Mouse (Mus musculus): Measurements from ENCODE around the gene Tspan32.

Tspan32 gene

DNA sequence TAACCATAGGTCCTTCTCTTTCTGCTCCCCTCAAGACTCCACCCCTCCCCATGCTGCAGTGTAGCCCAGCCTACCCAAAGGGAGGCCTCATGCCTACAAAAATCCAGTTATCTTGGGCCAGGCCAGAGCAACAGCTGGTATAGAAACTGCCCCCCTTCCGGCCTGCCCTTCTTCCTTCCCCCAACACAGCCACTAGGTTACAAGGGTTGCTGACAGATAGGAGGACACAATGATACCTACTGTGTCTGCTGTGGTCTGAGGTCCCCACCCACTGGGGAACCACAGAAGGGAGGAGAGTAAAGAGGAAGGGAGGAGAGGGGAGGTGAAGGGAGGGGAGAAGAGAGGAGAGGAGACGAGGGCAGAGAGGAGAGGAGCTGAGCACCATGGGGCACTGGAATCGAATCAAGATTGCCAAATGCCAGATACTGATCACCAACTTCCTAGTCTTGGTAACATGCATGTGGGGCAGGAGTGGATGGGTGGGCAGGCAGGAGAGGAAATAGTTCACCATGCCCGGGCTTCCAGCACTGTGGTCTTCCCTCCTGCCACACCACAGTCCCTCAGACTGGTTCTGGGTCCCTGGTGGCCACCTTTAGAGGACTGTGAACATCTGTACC, at the start of gene Tspan32:
Gene Tspan32, plus strand, starts transcription at position 320 of the 617 bp plus-strand sequence.
- DNase-seq (ENCODE audit: extremely low spot score, low read depth, low spot score) = no peak

GRCm38 (mm10) chr7:142956018-142956417, 48.8 kb upstream of the Tspan32 start:
- DNase-seq (ENCODE audit: extremely low spot score, low read depth, low spot score) = no peak

DNA sequence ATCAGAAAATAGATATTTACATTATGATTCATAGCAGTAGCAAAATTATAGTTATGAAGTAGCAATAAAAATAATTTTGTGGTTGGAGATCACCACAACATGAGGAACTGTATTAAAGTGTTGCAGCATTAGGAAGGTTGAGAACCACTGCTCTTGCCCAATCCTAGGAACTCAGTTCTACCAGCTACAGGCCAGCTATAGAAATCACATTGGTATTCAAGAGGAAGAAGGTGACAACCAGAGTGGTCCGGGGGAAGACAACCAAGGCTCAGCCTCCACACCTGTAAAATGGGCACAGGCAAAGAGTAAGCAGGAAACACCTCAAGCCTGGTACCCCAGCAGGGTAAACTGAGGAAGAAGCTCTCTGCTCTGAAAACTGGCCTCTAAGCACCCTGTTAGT, 46.0 kb upstream of the Tspan32 start:
- DNase-seq (ENCODE audit: extremely low spot score, low read depth, low spot score) = no peak

DNA sequence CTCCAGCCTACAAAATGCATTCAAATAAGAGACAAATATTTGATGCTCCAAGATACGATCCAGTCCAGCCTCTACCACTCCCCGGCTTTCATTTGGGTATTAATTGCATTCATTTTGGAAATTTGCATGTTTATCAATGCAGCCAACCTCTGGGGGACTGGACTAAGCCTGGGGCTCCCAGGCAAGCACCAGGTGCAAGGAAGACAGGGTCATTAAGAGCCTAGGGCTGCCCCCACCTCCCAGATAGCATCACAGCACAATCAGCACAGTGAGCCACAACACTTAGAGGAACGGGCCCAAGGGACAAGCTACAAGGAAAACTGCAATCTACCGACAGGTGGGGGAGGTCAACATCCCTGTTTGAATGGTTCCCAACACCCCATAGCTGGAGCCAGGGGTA, 45.1 kb upstream of the Tspan32 start:
- no peak for DNase-seq (ENCODE audit: extremely low spot score, low read depth, low spot score)

DNA sequence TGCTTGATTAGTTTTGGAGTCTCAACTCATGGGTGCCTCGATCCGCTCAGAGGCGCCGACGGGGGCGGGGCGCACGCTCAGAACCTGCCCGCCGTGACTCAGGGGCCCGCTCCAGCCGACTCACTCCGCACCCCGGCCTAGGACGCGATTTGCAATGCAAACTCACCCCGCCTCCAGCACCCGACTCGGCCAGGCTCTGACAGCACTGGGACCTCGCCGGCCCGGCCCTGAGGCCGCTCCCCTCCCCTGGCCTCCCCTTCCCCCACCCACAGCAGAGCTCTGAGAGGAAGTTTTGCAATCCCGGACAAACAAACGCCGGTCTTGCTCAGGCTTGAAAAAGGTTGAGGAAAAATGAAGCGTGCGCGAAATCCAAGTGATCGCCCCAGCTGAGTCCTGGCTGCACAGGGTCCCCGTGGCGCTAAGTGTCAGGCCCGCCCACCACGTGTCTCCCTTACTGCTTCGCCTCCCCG, 37.4 kb upstream of the Tspan32 start:
- DNase-seq (ENCODE audit: extremely low spot score, low read depth, low spot score) = no peak

GRCm38 (mm10) chr7:142967884-142968808, 36.7 kb upstream of the Tspan32 start:
- DNase-seq (ENCODE audit: extremely low spot score, low read depth, low spot score) = no peak

DNA sequence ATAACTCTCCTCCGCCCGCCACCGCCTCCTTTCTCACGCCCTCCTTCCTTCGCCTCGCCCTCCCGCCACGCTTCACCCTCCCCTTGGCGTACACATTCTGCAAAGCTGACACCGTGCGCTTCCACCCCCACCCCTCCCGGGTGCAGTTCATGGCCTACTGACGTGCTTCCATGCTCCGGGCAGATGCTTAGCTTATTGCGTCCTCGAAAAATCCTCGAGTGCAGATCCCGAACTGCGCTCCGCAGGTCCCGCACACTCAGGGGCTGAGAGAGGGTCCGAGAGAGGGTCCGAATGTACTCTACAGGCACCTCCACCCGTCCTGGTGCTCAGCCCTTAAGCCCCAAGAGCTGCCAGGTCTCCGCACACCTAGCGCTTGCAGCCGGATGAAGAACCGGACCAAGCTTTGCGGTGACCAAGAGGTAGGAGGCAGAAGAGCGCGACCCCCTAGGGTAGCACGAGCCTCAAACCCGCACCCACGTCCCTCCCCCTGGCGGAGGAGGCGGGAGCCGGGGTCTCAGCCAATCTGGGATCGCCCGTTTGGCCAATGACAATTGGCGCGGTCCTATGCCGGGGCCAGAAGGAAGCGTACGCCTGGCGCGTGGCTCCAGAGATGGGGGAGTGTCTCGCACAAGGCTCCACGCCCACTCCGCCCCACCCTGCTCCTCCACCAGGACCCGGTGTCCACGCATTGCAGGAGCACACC, 35.9 kb upstream of the Tspan32 start, which contains the start of gene Ascl2:
Gene Ascl2, minus strand, starts transcription at position 456 of the 703 bp plus-strand sequence.
- DNase-seq (ENCODE audit: extremely low spot score, low read depth, low spot score) = no peak

GRCm38 (mm10) chr7:142981908-142982307, 22.9 kb upstream of the Tspan32 start:
- DNase-seq (ENCODE audit: extremely low spot score, low read depth, low spot score) = no peak

- no peak for DNase-seq (ENCODE audit: extremely low spot score, low read depth, low spot score)
Measured at GRCm38 (mm10) chr7:142985146-142985545, 19.7 kb upstream of the Tspan32 start.

DNA sequence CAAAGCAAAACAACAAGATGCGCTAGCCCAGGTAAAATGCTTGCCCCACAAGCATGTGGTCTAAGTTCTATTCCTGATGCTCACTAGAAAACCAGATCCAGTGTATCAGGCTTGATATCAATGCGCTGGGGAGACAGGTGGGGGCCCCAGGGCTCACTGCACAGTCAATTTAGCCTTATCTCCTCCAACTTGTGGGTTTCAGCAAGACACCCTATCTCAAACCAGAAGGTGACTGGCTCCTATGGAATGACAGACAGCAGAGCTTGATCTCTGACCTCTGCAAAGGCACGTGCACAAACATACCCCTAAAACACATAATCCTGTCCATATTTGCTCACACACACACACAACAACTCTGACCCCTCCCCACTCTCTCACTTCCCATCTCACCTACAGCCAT, 17.1 kb upstream of the Tspan32 start:
- no peak for DNase-seq (ENCODE audit: extremely low spot score, low read depth, low spot score)

GRCm38 (mm10) chr7:142995004-142995403, 9.8 kb upstream of the Tspan32 start:
- DNase-seq (ENCODE audit: extremely low spot score, low read depth, low spot score) = no peak

GRCm38 (mm10) chr7:142995630-142996338, 9.1 kb upstream of the Tspan32 start:
- no peak for DNase-seq (ENCODE audit: extremely low spot score, low read depth, low spot score)

DNA sequence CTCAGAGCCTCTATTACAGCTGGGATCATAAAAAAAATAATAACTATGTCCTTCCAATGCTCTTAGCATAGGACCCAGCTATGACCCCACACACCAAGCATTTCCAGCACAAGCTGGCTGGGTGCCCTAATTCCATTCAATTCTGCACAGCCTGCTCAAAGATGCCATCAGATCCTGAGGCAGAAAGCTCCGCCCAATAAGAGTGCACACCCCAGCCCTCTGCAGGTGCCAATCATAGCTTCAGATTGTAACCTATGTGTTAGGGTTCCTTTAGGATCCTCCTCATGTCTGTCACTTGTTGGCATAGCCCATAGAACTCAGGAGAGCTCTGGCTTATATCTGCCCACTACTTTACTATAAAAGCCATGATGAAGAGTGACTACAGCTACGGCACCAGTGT, 7.8 kb upstream of the Tspan32 start:
- DNase-seq (ENCODE audit: extremely low spot score, low read depth, low spot score) = no peak

DNA sequence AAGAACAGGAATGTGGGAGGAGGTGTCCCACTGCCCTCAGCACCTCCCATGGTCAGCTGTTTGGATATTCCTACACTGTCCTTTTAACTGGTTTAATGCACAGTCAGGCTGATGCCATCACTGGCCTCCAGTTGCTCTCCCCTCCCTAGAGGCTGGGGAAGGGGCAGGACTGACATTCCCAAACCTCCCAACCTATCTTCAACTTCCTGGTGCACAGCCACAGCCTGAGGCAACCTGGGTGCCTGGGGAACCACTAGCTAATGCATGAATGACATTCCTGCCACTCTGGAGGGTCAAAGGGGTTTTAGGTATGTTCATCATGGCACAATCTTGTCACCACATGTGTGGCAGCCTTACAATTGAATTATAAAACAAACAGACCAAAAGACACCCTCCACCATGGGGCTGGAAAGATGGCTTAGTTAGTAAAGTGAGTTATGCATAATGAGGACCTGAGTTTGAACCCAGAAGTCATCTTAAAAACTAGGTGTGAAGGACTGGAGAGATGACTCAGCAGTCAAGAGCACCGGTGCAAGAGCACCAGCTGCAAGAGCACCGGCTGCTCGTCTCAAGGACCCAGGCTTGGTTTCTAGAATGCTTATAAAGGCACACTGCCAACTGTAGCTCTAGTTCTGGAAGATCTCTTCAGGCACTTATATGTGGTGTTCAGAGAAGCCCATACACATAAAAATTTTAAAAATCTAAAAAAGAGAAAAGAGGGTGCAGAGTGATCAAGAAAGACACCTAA, 7.3 kb upstream of the Tspan32 start:
- DNase-seq (ENCODE audit: extremely low spot score, low read depth, low spot score) = no peak

- DNase-seq (ENCODE audit: extremely low spot score, low read depth, low spot score) = no peak
Measured at GRCm38 (mm10) chr7:143002679-143003078, 2.2 kb upstream of the Tspan32 start.

- no peak for DNase-seq (ENCODE audit: extremely low spot score, low read depth, low spot score)
Measured at GRCm38 (mm10) chr7:143005344-143006096, 674 bp downstream of the Tspan32 start.

DNA sequence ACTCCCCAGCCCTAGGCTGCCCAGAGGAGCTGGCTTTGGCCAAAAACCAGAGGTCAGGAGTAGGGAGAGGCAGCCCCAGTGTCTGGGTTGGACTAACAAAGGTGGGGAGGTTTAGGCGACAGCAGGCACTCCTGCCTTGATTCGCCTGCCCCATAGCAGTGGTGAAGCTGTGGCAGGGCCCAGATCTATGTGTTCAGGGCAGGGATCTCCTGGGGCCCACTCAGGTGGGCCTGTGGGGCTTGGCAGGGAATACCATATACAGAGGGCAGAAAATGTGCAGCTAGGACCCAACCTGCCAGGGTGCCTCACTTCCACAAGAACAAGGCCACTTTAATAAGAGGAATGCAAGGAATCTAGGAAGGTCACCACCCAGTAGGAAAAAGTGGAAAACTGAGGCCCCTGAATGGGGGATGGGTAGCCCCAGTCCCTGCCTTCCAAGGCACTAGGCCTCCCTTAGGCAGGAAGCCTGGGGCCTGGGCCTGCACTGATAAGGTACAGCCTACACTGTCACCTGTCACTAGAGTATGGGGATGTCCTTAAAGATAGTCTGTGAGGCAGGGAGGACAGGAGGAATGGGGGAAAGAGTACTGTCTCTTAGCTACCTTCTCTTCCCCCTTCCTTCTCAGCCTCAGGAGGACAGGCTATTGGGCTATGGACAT, 1.4 kb downstream of the Tspan32 start:
- DNase-seq (ENCODE audit: extremely low spot score, low read depth, low spot score) = no peak

DNA sequence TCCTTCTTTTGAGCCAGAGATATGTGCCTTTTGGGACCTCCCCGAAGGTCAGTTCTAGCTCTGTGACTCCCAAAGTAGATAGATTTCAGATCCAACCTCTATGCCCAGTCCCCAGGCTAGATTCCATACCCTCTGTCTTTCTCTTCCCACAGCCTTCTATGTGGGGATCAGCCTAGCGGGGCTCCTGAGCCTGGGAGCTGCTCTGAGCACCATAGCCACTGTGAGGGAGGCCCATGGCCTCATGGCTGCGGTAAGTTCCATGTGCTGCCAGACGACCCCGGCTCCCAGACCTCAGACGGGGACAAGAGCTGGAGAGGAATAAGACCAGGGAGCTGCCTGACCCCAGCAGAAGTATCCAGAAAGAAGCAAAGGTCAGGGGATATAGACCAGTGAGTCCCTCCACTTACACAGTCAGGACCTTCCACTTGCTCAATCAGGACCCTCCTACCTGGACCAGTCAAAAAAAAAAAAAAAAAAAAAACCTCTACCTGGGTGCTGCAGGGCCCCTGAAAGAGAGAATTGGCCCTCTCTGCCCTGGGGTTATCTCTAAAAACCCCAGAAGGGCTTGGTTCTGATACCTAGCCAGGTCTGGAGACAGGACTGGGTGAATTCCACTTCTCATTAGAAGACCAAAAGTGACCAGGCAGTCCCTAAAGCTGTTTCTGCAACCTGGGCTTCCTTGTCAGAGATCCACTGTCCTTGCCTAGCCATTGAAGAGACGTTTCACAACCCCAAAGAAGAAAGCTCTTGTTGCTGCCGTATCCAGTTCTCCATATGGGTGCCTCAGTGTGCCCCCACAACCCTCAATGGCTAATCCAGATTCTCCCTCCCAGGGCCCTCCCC, 2.1 kb downstream of the Tspan32 start:
- no peak for DNase-seq (ENCODE audit: extremely low spot score, low read depth, low spot score)
